Mouse (Mus musculus) megakaryocyte, embryonic 14.5 days (primary cell): ENCODE data around the gene Gm13277.
"Not testable (repeated sequence)": the region's sequence is repeated elsewhere in the genome, so short reads cannot be mapped to it uniquely, and the experiment has no call there.

Source experiments
- FLI1 ChIP-seq: IDR thresholded peaks from 2 replicates; pipeline ENCODE4 v1.6.1; 2012; ENCODE audit warnings: low read length, inconsistent platforms, mixed read lengths
- GATA1 ChIP-seq: IDR thresholded peaks from 3 replicates; pipeline ENCODE4 v1.6.1; 2012; ENCODE audit warnings: mixed read lengths, low read length, inconsistent platforms, borderline replicate concordance

DNA sequence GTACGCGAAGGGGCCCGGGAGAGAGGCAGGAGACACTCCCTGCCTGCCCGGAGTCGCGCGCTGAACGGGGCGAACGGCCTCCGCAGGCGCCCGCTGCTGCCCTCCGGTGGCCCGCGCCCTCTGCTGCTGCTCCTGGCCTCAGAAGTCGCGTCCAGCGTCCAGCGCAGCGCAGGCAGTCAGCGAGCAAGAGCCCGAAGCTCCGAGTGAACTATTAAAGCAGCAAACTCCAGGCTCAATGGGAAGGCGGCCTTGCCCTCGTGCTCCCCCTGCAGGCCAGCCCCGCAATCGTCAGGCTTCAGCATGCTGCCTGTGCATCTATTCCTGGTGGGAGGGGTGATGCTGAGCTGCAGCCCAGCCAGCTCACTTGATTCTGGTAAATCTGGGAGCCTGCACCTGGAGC, 2.8 kb downstream of the Gm13277 start, which contains the start of gene Gm13278:
- TF ChIP-seq GATA1, FLI1: not testable (repeated sequence)
